Mouse (Mus musculus): ENCODE data around the gene 2310033P09Rik. TPM values are rescaled to one million over a fixed set of nuclear protein-coding genes. Genes with fewer than 3 reads are reported as not detected.

Gene 2310033P09Rik
- 1 to 10 TPM; 7.8 to 8.1 TPM for total RNA-seq (2021)
- long read RNA-seq, experiment 1, transcript 2310033P09Rik-201 (7 exons, 1,285 nt), result major isoform, 6 of 9 reads
- long read RNA-seq, experiment 1, partial matches to known transcripts, result 1 of 9 reads
- long read RNA-seq, experiment 1, other reads (novel, unspliced or antisense), result 2 of 9 reads
- long read RNA-seq, experiment 2, transcript 2310033P09Rik-201 (7 exons, 1,285 nt), result major isoform, 7 of 9 reads
- long read RNA-seq, experiment 2, partial matches to known transcripts, result 0 of 9 reads
- long read RNA-seq, experiment 2, other reads (novel, unspliced or antisense), result 2 of 9 reads

GRCm38 (mm10) chr11:59208153-59208831 lies at the start of gene 2310033P09Rik:
2310033P09Rik (plus strand) TSS chr11:59208321.
- peak; percentile 85 to 90 for DNase-seq (ENCODE audit: low spot score in 2 of 2)

GRCm38 (mm10) chr11:59159099-59159498 lies 49.0 kb upstream of the 2310033P09Rik start:
- no peak for DNase-seq (ENCODE audit: low spot score in 2 of 2)

GRCm38 (mm10) chr11:59159558-59159957 lies 48.6 kb upstream of the 2310033P09Rik start:
- no peak for DNase-seq (ENCODE audit: low spot score in 2 of 2)

GRCm38 (mm10) chr11:59161398-59161797 lies 46.7 kb upstream of the 2310033P09Rik start:
- peak in 1 of 2 experiments; percentile 54 for DNase-seq (ENCODE audit: low spot score in 2 of 2)

GRCm38 (mm10) chr11:59162443-59163254 lies 45.5 kb upstream of the 2310033P09Rik start:
- no peak for DNase-seq (ENCODE audit: low spot score in 2 of 2)

GRCm38 (mm10) chr11:59163255-59164236 lies 44.6 kb upstream of the 2310033P09Rik start, which contains the start of gene Iba57:
Iba57 (minus strand) TSS chr11:59163739.
- DNase-seq (ENCODE audit: low spot score in 2 of 2), result peak; percentile 90 to 95

- no peak for DNase-seq (ENCODE audit: low spot score in 2 of 2)
Observed at GRCm38 (mm10) chr11:59164384-59164783, 43.7 kb upstream of the 2310033P09Rik start.

- DNase-seq (ENCODE audit: low spot score in 2 of 2), result no peak
Observed at GRCm38 (mm10) chr11:59165616-59166241, 42.4 kb upstream of the 2310033P09Rik start.

- no peak for DNase-seq (ENCODE audit: low spot score in 2 of 2)
Observed at GRCm38 (mm10) chr11:59169807-59170206, 38.3 kb upstream of the 2310033P09Rik start.

GRCm38 (mm10) chr11:59170549-59170948 lies 37.6 kb upstream of the 2310033P09Rik start:
- DNase-seq (ENCODE audit: low spot score in 2 of 2), result no peak

GRCm38 (mm10) chr11:59174189-59174838 lies 33.8 kb upstream of the 2310033P09Rik start:
- no peak for DNase-seq (ENCODE audit: low spot score in 2 of 2)

- DNase-seq (ENCODE audit: low spot score in 2 of 2), result no peak
Observed at GRCm38 (mm10) chr11:59176475-59176874, 31.6 kb upstream of the 2310033P09Rik start.

GRCm38 (mm10) chr11:59176921-59177320 lies 31.2 kb upstream of the 2310033P09Rik start:
- DNase-seq (ENCODE audit: low spot score in 2 of 2), result no peak

- peak in 1 of 2 experiments; percentile 62 for DNase-seq (ENCODE audit: low spot score in 2 of 2)
Observed at GRCm38 (mm10) chr11:59182864-59183331, 25.2 kb upstream of the 2310033P09Rik start, which contains the start of gene Gjc2. Gjc2 (minus strand) TSS chr11:59183213.

- DNase-seq (ENCODE audit: low spot score in 2 of 2), result peak in 1 of 2 experiments; percentile 54
Observed at GRCm38 (mm10) chr11:59183821-59184220, 24.3 kb upstream of the 2310033P09Rik start.

GRCm38 (mm10) chr11:59185490-59185889 lies 22.6 kb upstream of the 2310033P09Rik start:
- no peak for DNase-seq (ENCODE audit: low spot score in 2 of 2)

- DNase-seq (ENCODE audit: low spot score in 2 of 2), result no peak
Observed at GRCm38 (mm10) chr11:59187706-59188105, 20.4 kb upstream of the 2310033P09Rik start.

- peak; percentile 77 to 85 for DNase-seq (ENCODE audit: low spot score in 2 of 2)
Observed at GRCm38 (mm10) chr11:59191231-59192058, 16.7 kb upstream of the 2310033P09Rik start.

Data from gastrocnemius, postnatal 4 days (tissue).